Comparison of ENCODE assay signal across 10 mouse cellular contexts in genomic region chr10:14018672-14019071, GRCm38 (mm10). TPM values are rescaled to one million over a fixed set of nuclear protein-coding genes. Genes with fewer than 3 reads are reported as not detected.
DNase-seq lines count a peak whose midpoint lies in the region; ATAC-seq and TF ChIP-seq lines count a peak whose summit lies in the region.
"Had no signal": no experiment of that assay in that cellular context is flagged by ENCODE, and none has a peak within 500 bp of the region (broad histone marks: within the 10 kb centered on the region; RNA-seq: fewer than 3 reads in every experiment).

No protein-coding gene starts in this region.

- TF ChIP-seq CTCF in forebrain, postnatal 0 days (IDR thresholded peaks at IDR 0.05; ENCODE audit: low read depth), result no peak
- no peak for TF ChIP-seq CTCF in left cerebral cortex, adult 2 months (IDR thresholded peaks at IDR 0.05)

- DNase-seq in forebrain, postnatal 0 days, result no peak
- DNase-seq in forebrain, embryonic 11.5 days (ENCODE audit: low spot score), result no peak
- DNase-seq in left cerebral cortex, adult 2 months (ENCODE audit: extremely low spot score in 1 of 2, low spot score in 2 of 2), result no peak
- no peak for DNase-seq in left cerebral cortex, adult 11 months (ENCODE audit: low spot score)
- DNase-seq in cerebellum, adult 18-20 months, result no peak
- no peak for DNase-seq in left cerebral cortex, postnatal 4 days
- DNase-seq: cerebellum, adult 8-10 months had no signal

- H3K4me2 ChIP-seq in forebrain, postnatal 0 days (ENCODE audit: low read depth), result peak overlapping the region; percentile 43
- no peak overlapping the region for H3K4me2 ChIP-seq in forebrain, embryonic 11.5 days (ENCODE audit: low read depth, low read length, severe bottlenecking)
- H3K4me2 ChIP-seq in midbrain, embryonic 15.5 days, result peak overlapping the region; percentile 50

- ATAC-seq in forebrain, postnatal 0 days, result no peak
- no peak for ATAC-seq in forebrain, embryonic 11.5 days (replicated peaks; ENCODE audit: low FRiP score)
- ATAC-seq in common myeloid progenitor, adult 5-6 weeks (replicated peaks; ENCODE audit: low read depth, poor library complexity, severe bottlenecking), result peak; percentile 67; the same call in 1 of the 2 replicates
- ATAC-seq in midbrain, embryonic 15.5 days (replicated peaks), result no peak

- no peak overlapping the region for H3K9ac ChIP-seq in forebrain, postnatal 0 days
- no peak overlapping the region for H3K9ac ChIP-seq in forebrain, embryonic 11.5 days (ENCODE audit: low read length)
- no peak overlapping the region for H3K9ac ChIP-seq in midbrain, embryonic 15.5 days

- H3K4me1 ChIP-seq in forebrain, postnatal 0 days (ENCODE audit: insufficient read depth), result peaks cover 5% of the 10 kb centered on the region
- H3K4me1 ChIP-seq in forebrain, embryonic 11.5 days (replicated peaks; ENCODE audit: control insufficient read depth, insufficient read depth, low read length), result peaks cover 6% of the 10 kb centered on the region; the same call in 1 of the 2 replicates
- peaks cover 23% of the 10 kb centered on the region for H3K4me1 ChIP-seq in midbrain, embryonic 15.5 days

- no peaks in the 10 kb centered on the region for H3K36me3 ChIP-seq in forebrain, postnatal 0 days (ENCODE audit: insufficient read depth)
- no peaks in the 10 kb centered on the region for H3K36me3 ChIP-seq in forebrain, embryonic 11.5 days (ENCODE audit: control insufficient read depth, insufficient read depth, low read length)
- H3K36me3 ChIP-seq in midbrain, embryonic 15.5 days (replicated peaks), result no peaks in the 10 kb centered on the region

- WGBS in forebrain, postnatal 0 days, result 35% methylated on average over 7 of the region's 7 CpGs
- WGBS in forebrain, embryonic 11.5 days, result 34% methylated on average over 7 of the region's 7 CpGs
- 48% methylated on average over 7 of the region's 7 CpGs for WGBS in midbrain, embryonic 15.5 days

- H3K27ac ChIP-seq in forebrain, postnatal 0 days (ENCODE audit: low read depth, low read length), result no peak overlapping the region
- H3K27ac ChIP-seq in forebrain, embryonic 11.5 days (ENCODE audit: low read depth, low read length), result no peak overlapping the region
- peak overlapping the region; percentile 81; the same call in 1 of the 2 replicates for H3K27ac ChIP-seq in left cerebral cortex, adult 2 months
- H3K27ac ChIP-seq in midbrain, embryonic 15.5 days, result no peak overlapping the region

- H3K4me3 ChIP-seq in forebrain, postnatal 0 days (ENCODE audit: low read depth, low read length), result peak overlapping the region; percentile 33; the same call in 1 of the 2 replicates
- no peak overlapping the region for H3K4me3 ChIP-seq in forebrain, embryonic 11.5 days (ENCODE audit: low read depth, low read length)
- H3K4me3 ChIP-seq in left cerebral cortex, adult 2 months, result peak overlapping the region; percentile 35
- 0 out of 2 replicates have a peak overlapping the region, but pooled peaks have one; percentile 35 for H3K4me3 ChIP-seq in midbrain, embryonic 15.5 days

- no peaks in the 10 kb centered on the region for H3K27me3 ChIP-seq in forebrain, postnatal 0 days (ENCODE audit: insufficient read depth, low read length)
- no peaks in the 10 kb centered on the region for H3K27me3 ChIP-seq in forebrain, embryonic 11.5 days (ENCODE audit: control insufficient read depth, insufficient read depth, low read length)
- H3K27me3 ChIP-seq in midbrain, embryonic 15.5 days (replicated peaks), result no peaks in the 10 kb centered on the region
- H3K27me3 ChIP-seq: megakaryocyte, embryonic 14.5 days had no signal

- H3K9me3 ChIP-seq in forebrain, postnatal 0 days (ENCODE audit: low read length), result no peaks in the 10 kb centered on the region
- no peaks in the 10 kb centered on the region for H3K9me3 ChIP-seq in forebrain, embryonic 11.5 days (ENCODE audit: control insufficient read depth, low read length)
- H3K9me3 ChIP-seq in midbrain, embryonic 15.5 days, result no peaks in the 10 kb centered on the region
- H3K9me3 ChIP-seq: megakaryocyte, embryonic 14.5 days had no signal

- intact Hi-C loops in left cerebral cortex, adult 2 months (cut with DNase I), result no loop called here
- intact Hi-C loops in left cerebral cortex, postnatal 4 days (cut with DNase I), result no loop called here

RNA-seq across cellular contexts. Expression of gene Hivep2, which starts 52.8 kb away (rescaled TPM):
- total RNA-seq in forebrain, postnatal 0 days (2014; rRNA removed), result 55.4 and 66.6 TPM in 2 replicates
- polyA plus RNA-seq in forebrain, postnatal 0 days (2015; fragmentation: Nextera tagmentation; extraction: Ambion mirVana), result 17.8 and 22.9 TPM in 2 replicates
- polyA plus RNA-seq in forebrain, embryonic 11.5 days (2014; fragmentation: Nextera tagmentation; extraction: Ambion mirVana), result 3.6 and 4.7 TPM in 2 replicates
- 100 to 1,000 TPM; 252 to 263 TPM for total RNA-seq in left cerebral cortex, adult 2 months (2021)
- 1.5 and 1.8 TPM in 2 replicates for total RNA-seq in common myeloid progenitor, adult 5-6 weeks (2017)
- 10.6 and 12.0 TPM in 2 replicates for polyA plus RNA-seq in midbrain, embryonic 15.5 days (2015; fragmentation: Nextera tagmentation; extraction: Ambion mirVana)
- total RNA-seq in left cerebral cortex, postnatal 4 days (2021), result 100 to 1,000 TPM; 193 to 194 TPM

Comparison
In these comparisons a context has a peak if more than half of its experiments do, and no peak if none do; other contexts are left out.
1. RNA of gene Hivep2, which starts 52.8 kb away (total RNA-seq): 252 to 263 TPM in left cerebral cortex, adult 2 months, 193 to 194 TPM in left cerebral cortex, postnatal 4 days and 55.4 to 66.6 TPM in forebrain, postnatal 0 days; 1.5 to 1.8 TPM in common myeloid progenitor, adult 5-6 weeks; every median in the first group is over 10 times any median in the second.